Mouse (Mus musculus): ENCODE results near the gene Pdia4. TPM values are rescaled to one million over a fixed set of nuclear protein-coding genes. Genes with fewer than 3 reads are reported as not detected.
A peak's percentile ranks its signal among the peaks of the same experiment; 100 is the strongest.

Pdia4 gene
- polyA plus RNA-seq, 1 experiment from 2014 or later, result 265 TPM

- no peak overlapping the region; the same call in 1 of the 2 replicates for H3K9ac ChIP-seq
- H3K4me1 ChIP-seq, result peaks cover 23% of the 10 kb centered on the region
- H3K4me3 ChIP-seq (replicated peaks), result no peak overlapping the region
- H3K27me3 ChIP-seq, result no peaks in the 10 kb centered on the region
- 72% methylated on average over 2 of the region's 2 CpGs for WGBS
- no peak for ATAC-seq (ENCODE audit: insufficient number of reproducible peaks, low FRiP score, low TSS enrichment, low read depth)
- no peaks in the 10 kb centered on the region for H3K9me3 ChIP-seq (replicated peaks)
- H3K36me3 ChIP-seq, result peaks cover 18% of the 10 kb centered on the region
- no peak overlapping the region; the same call in 1 of the 2 replicates for H3K27ac ChIP-seq (replicated peaks)
- H3K4me2 ChIP-seq (replicated peaks), result no peak overlapping the region
Measured at GRCm38 (mm10) chr6:47810181-47810580, 3.0 kb downstream of the Pdia4 start.

- H3K36me3 ChIP-seq, result peaks cover 30% of the 10 kb centered on the region
- H3K27ac ChIP-seq (replicated peaks), result no peak overlapping the region
- H3K4me3 ChIP-seq (replicated peaks), result no peak overlapping the region
- no peak for ATAC-seq (ENCODE audit: insufficient number of reproducible peaks, low FRiP score, low TSS enrichment, low read depth)
- H3K4me1 ChIP-seq, result peaks cover 20% of the 10 kb centered on the region
- no peak overlapping the region for H3K4me2 ChIP-seq (replicated peaks)
- 73% methylated on average over 4 of the region's 4 CpGs for WGBS
- H3K27me3 ChIP-seq, result no peaks in the 10 kb centered on the region
- H3K9me3 ChIP-seq (replicated peaks), result no peaks in the 10 kb centered on the region
- H3K9ac ChIP-seq, result no peak overlapping the region
Measured at GRCm38 (mm10) chr6:47809053-47809452, 4.2 kb downstream of the Pdia4 start.

GRCm38 (mm10) chr6:47808545-47808944, 4.7 kb downstream of the Pdia4 start:
- Histone ChIP-seq H3K36me3 (peaks cover 35% of the 10 kb centered on the region), H3K27me3 (no peaks in the 10 kb centered on the region), H3K27ac (replicated peaks) (no peak overlapping the region), H3K4me1 (peaks cover 19% of the 10 kb centered on the region), H3K4me3 (replicated peaks) (no peak overlapping the region), H3K9ac (no peak overlapping the region), H3K4me2 (replicated peaks) (no peak overlapping the region), H3K9me3 (replicated peaks) (no peaks in the 10 kb centered on the region)
- no peak for ATAC-seq (ENCODE audit: insufficient number of reproducible peaks, low FRiP score, low TSS enrichment, low read depth)
- WGBS, result 88% methylated on average over 5 of the region's 5 CpGs

- ATAC-seq (ENCODE audit: insufficient number of reproducible peaks, low FRiP score, low TSS enrichment, low read depth), result no peak
- Histone ChIP-seq H3K4me2 (replicated peaks) (no peak overlapping the region), H3K9me3 (replicated peaks) (no peaks in the 10 kb centered on the region), H3K9ac (no peak overlapping the region), H3K27ac (replicated peaks) (no peak overlapping the region), H3K27me3 (no peaks in the 10 kb centered on the region), H3K36me3 (peaks cover 46% of the 10 kb centered on the region), H3K4me1 (peaks cover 19% of the 10 kb centered on the region), H3K4me3 (replicated peaks) (no peak overlapping the region)
- WGBS, result 90% methylated on average over 2 of the region's 2 CpGs
Measured at GRCm38 (mm10) chr6:47807419-47807818, 5.8 kb downstream of the Pdia4 start.

GRCm38 (mm10) chr6:47805520-47805919, 7.7 kb downstream of the Pdia4 start:
- no peaks in the 10 kb centered on the region for H3K9me3 ChIP-seq (replicated peaks)
- peaks cover 65% of the 10 kb centered on the region for H3K36me3 ChIP-seq
- no peak for ATAC-seq (ENCODE audit: insufficient number of reproducible peaks, low FRiP score, low TSS enrichment, low read depth)
- 73% methylated on average over 2 of the region's 2 CpGs for WGBS
- no peak overlapping the region for H3K27ac ChIP-seq (replicated peaks)
- H3K9ac ChIP-seq, result no peak overlapping the region
- no peak overlapping the region for H3K4me3 ChIP-seq (replicated peaks)
- H3K27me3 ChIP-seq, result no peaks in the 10 kb centered on the region
- peaks cover 6% of the 10 kb centered on the region for H3K4me1 ChIP-seq
- H3K4me2 ChIP-seq (replicated peaks), result no peak overlapping the region

GRCm38 (mm10) chr6:47799079-47799478, 14.2 kb downstream of the Pdia4 start:
- no peaks in the 10 kb centered on the region for H3K4me1 ChIP-seq
- ATAC-seq (ENCODE audit: insufficient number of reproducible peaks, low FRiP score, low TSS enrichment, low read depth), result 0 out of 2 replicates have a peak, but pooled peaks have one; percentile 47
- no peak overlapping the region for H3K9ac ChIP-seq
- WGBS, result 53% methylated on average over 6 of the region's 6 CpGs
- no peaks in the 10 kb centered on the region for H3K9me3 ChIP-seq (replicated peaks)
- H3K4me2 ChIP-seq (replicated peaks), result no peak overlapping the region
- H3K27ac ChIP-seq (replicated peaks), result no peak overlapping the region
- no peaks in the 10 kb centered on the region for H3K27me3 ChIP-seq
- H3K36me3 ChIP-seq, result peaks cover 96% of the 10 kb centered on the region
- H3K4me3 ChIP-seq (replicated peaks), result no peak overlapping the region

GRCm38 (mm10) chr6:47794106-47794830, 19.0 kb downstream of the Pdia4 start:
- Histone ChIP-seq H3K27ac (replicated peaks) (no peak overlapping the region), H3K36me3 (peaks cover 48% of the 10 kb centered on the region), H3K27me3 (no peaks in the 10 kb centered on the region), H3K9me3 (replicated peaks) (no peaks in the 10 kb centered on the region), H3K9ac (no peak overlapping the region), H3K4me1 (no peaks in the 10 kb centered on the region), H3K4me2 (replicated peaks) (no peak overlapping the region), H3K4me3 (replicated peaks) (no peak overlapping the region)
- ATAC-seq (ENCODE audit: insufficient number of reproducible peaks, low FRiP score, low TSS enrichment, low read depth), result no peak
- WGBS, result 62% methylated on average over 10 of the region's 10 CpGs

- Histone ChIP-seq H3K9ac (no peak overlapping the region), H3K9me3 (replicated peaks) (no peaks in the 10 kb centered on the region), H3K27ac (replicated peaks) (no peak overlapping the region), H3K4me1 (peaks cover 5% of the 10 kb centered on the region; the same call in 1 of the 2 replicates), H3K27me3 (no peaks in the 10 kb centered on the region), H3K36me3 (peaks cover 38% of the 10 kb centered on the region), H3K4me2 (replicated peaks) (no peak overlapping the region), H3K4me3 (replicated peaks) (no peak overlapping the region)
- ATAC-seq (ENCODE audit: insufficient number of reproducible peaks, low FRiP score, low TSS enrichment, low read depth), result no peak
- 50% methylated on average over 5 of the region's 5 CpGs for WGBS
Measured at GRCm38 (mm10) chr6:47793284-47793683, 19.9 kb downstream of the Pdia4 start.

GRCm38 (mm10) chr6:47792533-47792932, 20.7 kb downstream of the Pdia4 start:
- Histone ChIP-seq H3K4me2 (replicated peaks) (no peak overlapping the region), H3K4me3 (replicated peaks) (no peak overlapping the region), H3K27ac (replicated peaks) (no peak overlapping the region), H3K4me1 (peaks cover 5% of the 10 kb centered on the region; the same call in 1 of the 2 replicates), H3K27me3 (no peaks in the 10 kb centered on the region), H3K9ac (no peak overlapping the region), H3K9me3 (replicated peaks) (no peaks in the 10 kb centered on the region), H3K36me3 (peaks cover 30% of the 10 kb centered on the region)
- WGBS, result 89% methylated on average over 2 of the region's 2 CpGs
- no peak for ATAC-seq (ENCODE audit: insufficient number of reproducible peaks, low FRiP score, low TSS enrichment, low read depth)

- H3K4me3 ChIP-seq (replicated peaks), result no peak overlapping the region
- no peaks in the 10 kb centered on the region for H3K27me3 ChIP-seq
- peaks cover 5% of the 10 kb centered on the region; the same call in 1 of the 2 replicates for H3K4me1 ChIP-seq
- no peaks in the 10 kb centered on the region for H3K9me3 ChIP-seq (replicated peaks)
- 55% methylated on average over 2 of the region's 2 CpGs for WGBS
- no peak overlapping the region for H3K9ac ChIP-seq
- H3K36me3 ChIP-seq, result peaks cover 15% of the 10 kb centered on the region
- ATAC-seq (ENCODE audit: insufficient number of reproducible peaks, low FRiP score, low TSS enrichment, low read depth), result no peak
- no peak overlapping the region for H3K27ac ChIP-seq (replicated peaks)
- no peak overlapping the region for H3K4me2 ChIP-seq (replicated peaks)
Measured at GRCm38 (mm10) chr6:47790745-47791144, 22.5 kb downstream of the Pdia4 start.

- H3K4me3 ChIP-seq (replicated peaks), result peak overlapping the region; percentile 58
- 0 out of 2 replicates have a peak overlapping the region, but pooled peaks have one; percentile 60 for H3K9ac ChIP-seq
- peaks cover 5% of the 10 kb centered on the region; the same call in 1 of the 2 replicates for H3K4me1 ChIP-seq
- WGBS, result 28% methylated on average over 3 of the region's 3 CpGs
- no peaks in the 10 kb centered on the region for H3K36me3 ChIP-seq
- H3K9me3 ChIP-seq (replicated peaks), result no peaks in the 10 kb centered on the region
- peak overlapping the region; percentile 95 for H3K27ac ChIP-seq (replicated peaks)
- no peaks in the 10 kb centered on the region for H3K27me3 ChIP-seq
- ATAC-seq (ENCODE audit: insufficient number of reproducible peaks, low FRiP score, low TSS enrichment, low read depth), result no peak
- peak overlapping the region; percentile 59 for H3K4me2 ChIP-seq (replicated peaks)
Measured at GRCm38 (mm10) chr6:47788821-47789220, 24.4 kb downstream of the Pdia4 start.
